Mouse (Mus musculus) urinary bladder, postnatal 14 days (tissue): ENCODE results near the gene Gm9008.
"Not testable (repeated sequence)": the region's sequence is repeated elsewhere in the genome, so short reads cannot be mapped to it uniquely, and the experiment has no call there.

Experiments used
- DNase-seq: peaks from one replicate; pipeline ENCODE4 v3.0.0; 2021; ENCODE audit warnings: low spot score

The Gm9008 gene

DNA sequence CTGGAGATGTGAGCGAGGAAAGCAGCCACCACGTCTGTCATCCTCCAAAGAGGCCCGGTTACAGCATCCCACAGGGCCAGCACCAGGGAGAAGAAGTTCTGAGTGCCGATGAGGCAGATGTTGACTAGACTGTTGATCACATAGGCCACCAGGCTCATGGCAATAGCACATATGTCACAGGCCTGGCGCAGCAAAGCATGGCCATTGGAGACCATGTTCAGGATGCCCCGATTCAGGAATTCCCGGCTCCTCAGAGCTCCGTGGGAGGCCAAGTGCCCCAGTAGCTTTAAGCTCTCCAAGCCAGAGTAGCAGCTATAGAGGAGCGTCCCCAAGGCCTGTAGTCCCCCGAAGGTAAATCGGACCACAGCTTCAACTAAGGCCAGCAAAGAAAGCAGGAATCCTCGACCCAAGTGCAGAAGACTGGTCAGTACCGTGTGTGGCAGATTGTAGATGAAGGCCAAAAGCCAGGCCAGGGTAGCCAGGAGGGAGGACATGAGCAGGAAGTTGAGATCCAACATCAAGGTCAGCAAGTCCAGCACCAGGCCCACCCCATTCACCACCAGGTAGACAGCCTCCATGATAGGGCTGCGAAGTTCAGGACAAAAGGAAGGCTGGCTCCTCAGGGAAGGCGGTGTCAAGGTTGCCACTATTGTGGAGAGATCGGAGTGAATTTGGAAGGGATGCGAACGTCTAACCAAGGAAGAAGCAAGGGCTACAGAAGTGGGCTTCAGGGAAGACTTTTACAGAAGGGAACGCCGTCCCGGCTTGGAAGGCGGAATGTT is at the start of gene Gm9008:
Gene Gm9008 (minus strand): TSS at position 731 of the 782 bp plus-strand sequence.
- DNase-seq: not testable (repeated sequence)

GRCm38 (mm10) chr6:76521975-76522641 is 24.5 kb upstream of the Gm9008 start:
- no peak for DNase-seq

GRCm38 (mm10) chr6:76510200-76510599 is 12.6 kb upstream of the Gm9008 start:
- no peak for DNase-seq

- not testable (repeated sequence) for DNase-seq
Measured at GRCm38 (mm10) chr6:76496335-76496734, 1.2 kb downstream of the Gm9008 start.

- no peak for DNase-seq
Measured at GRCm38 (mm10) chr6:76468194-76468593, 29.4 kb downstream of the Gm9008 start.
